Mouse (Mus musculus): ENCODE data around the gene Arid1a.
A peak's percentile ranks its signal among the peaks of the same experiment; 100 is the strongest.
"Not testable (repeated sequence)": the region's sequence is repeated elsewhere in the genome, so short reads cannot be mapped to it uniquely, and the experiment has no call there.

Gene Arid1a

DNA sequence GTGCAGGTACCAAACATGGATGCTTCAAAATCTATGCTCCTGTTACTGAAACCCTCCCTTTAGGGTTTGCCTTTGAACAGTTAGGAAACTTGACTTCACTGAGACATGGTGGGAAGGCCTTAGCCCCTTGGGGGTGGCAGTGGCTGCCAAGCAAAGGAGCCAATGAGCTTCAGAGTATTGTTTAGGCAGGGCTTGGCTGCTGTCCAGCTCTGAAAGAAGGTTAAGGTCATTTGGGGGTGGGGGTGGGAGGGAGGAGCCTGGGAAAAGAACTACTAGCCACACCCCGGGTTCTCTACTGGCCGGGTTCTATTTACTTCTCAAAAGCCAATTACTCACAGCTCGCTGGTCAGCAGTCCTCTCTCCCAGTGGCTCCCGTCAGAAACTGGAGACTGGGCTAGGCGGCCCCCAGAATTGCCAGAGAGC, 81.0 kb downstream of the Arid1a start:
- peak in 1 of 2 experiments; percentile 46 for DNase-seq (ENCODE audit: low spot score in 2 of 2)

GRCm38 (mm10) chr4:133674331-133674695, 82.3 kb downstream of the Arid1a start:
- DNase-seq (ENCODE audit: low spot score in 2 of 2): no peak

- no peak for DNase-seq (ENCODE audit: low spot score in 2 of 2)
Measured at GRCm38 (mm10) chr4:133673666-133674330, 82.8 kb downstream of the Arid1a start.

DNA sequence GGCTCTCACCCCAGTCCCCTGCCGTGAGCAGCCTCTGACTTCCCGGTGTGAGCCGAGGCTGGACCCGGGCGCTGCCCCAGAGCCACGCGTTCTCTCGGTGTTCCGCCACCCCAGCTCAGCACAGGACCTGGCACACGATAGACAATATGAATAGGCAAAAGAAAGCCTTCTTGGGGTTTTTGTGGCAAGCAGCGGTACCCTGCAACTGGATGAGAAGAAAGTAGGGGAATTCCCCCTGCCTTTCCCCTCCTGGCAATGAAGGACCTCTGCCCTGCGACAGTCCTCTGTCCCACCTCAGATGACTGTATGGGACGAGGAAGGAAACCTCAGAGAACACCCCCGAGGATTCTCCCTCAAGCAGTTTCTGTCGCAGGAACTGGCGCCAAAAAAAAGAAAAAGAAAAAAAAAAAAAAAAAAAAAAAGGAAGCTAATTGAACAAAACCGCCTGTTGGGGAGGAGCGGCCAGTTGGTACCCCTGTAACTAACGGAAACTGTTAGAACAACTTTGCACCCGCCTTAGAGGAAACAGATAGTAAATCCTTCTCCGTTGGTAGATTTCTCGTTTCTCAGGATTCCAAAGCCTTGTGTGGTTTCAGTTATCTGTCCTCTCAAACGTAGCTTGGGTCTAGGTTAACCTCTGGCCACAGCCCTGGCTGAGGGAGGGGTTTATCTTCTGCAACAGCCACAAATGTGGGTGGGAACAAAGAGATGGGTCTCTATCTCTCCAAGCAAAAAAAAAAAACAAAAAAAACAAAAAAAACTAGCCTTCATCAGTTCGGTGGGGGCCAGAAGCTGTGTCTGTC, 83.5 kb downstream of the Arid1a start:
- DNase-seq (ENCODE audit: low spot score in 2 of 2): no peak

DNA sequence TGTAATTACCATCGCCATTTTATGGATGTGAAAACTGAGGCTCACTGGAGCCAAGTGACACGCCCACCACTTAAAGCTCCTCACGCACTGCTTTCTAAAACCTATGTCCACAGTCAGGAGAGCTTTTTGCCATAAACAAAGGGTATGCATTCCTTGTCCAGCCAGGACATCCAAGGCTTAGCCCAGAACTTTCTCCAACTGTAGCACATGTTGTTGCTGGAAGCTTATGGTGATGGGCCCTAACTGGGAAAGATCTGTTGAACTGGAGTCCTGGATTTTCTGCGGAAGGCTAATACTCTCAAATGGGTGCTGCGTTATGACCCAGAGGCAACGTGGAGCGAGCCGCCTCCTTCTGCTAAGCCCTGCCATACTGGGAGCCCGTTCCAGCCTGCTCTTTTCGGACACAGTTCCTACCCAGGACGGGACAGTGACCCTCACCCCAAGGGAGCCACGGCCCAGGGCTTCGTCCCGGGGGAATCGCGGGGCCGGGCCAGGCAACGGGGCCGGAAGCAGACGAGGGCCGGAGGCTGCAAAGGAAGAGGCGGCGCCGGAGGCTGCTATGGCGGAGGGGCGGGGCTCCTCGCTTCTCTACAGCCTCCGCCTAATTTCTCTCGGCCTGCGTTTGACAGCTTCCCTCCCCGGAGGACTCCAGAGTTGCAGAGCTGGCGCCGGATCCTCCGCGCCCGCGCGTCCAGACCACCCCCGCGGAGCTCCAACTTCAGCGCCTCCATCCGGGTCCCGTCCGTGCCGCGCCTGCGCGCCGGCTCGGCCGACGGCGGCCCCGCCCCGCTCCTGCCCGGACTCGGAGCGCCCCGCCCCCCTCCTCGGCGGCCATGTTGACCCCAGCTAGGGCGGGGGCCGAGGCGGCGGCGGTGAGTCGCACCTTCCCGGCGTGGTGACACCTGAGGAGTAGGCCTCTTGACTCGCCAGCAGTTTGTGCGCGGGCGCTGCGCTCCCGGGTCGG, 84.4 kb downstream of the Arid1a start, which contains the start of gene Pigv:
Pigv (minus strand) TSS at position 767 of the 964 bp plus-strand sequence.
- DNase-seq (ENCODE audit: low spot score in 2 of 2): peak; percentile 94

DNA sequence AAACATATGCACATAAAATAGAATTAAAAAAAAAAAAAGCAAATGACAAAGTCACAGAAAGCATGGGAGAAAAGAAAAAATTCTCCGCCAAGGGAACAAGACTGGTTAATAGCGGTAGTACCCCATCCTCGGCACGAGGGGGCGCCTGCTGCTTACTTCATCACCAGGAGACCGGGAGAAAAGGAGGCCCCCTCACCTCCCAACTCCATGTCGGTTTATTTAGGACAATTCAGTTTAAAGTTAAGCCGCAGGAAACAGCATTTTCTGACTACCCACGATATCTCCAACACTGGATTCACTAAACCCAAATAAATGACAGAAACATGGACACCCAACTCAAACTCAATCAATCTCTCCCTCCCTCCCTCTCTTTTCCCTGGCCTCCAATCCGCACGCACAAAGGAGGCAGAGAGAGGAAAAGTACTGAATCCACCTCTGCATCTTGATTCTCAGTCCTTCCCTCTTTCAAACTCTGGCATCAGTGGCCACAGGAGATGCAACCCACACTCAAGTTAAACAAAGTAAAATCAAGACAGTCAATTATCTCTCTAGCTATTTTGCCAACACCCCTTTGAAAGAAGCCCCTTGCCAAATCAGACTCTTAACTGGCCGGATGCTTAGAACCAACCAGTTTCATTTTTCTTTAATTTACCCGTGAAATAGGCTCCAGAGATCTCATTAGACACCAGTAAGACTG, 85.2 kb downstream of the Arid1a start:
- DNase-seq (ENCODE audit: low spot score in 2 of 2): peak; percentile 79 to 86

DNA sequence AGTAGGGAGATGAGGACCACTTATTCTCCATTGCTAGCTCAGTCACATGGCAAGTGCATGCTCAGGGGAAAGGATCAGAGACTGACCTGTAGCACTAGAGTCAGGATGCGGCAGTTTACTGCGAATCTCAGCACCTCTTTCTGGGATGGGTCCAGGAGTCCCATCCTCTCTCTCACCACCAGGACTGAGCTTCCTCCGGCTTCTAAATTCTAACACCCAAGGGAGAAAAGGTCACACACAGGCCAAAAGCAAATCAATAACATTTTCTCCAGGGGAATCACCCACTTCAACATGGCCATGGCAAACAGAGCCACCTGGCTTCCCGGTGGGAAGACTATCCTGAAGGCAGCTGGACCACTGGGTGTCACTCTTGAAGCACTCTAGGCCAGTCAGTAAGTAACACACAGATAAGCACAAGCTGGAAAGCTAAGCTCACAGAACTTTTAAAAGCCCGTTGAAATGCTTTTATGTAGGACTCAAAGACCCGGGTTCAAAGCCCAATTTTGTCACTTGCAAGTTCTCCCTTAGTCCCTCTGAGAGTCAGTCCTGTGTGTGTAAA, 86.8 kb downstream of the Arid1a start:
- no peak for DNase-seq (ENCODE audit: low spot score in 2 of 2)

DNA sequence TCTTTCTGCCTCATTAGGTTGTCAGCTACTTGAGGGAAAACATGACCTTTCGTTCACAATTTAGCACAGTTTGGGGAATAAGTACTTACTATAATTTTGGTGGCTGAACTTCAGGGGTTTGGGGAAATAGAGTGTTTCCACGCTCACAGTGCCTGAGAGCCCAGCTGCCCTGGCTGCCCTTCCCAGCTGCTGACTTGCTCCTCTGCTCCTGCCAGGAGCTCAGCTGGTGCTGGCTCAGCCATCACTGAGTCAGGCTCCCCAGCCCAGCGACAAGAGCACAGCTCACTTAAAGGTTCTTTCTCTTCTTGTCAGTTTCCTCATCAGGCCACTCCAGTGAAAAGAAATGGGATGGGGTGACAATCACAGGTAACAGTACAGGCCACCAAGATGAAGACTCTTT, 88.0 kb downstream of the Arid1a start:
- DNase-seq (ENCODE audit: low spot score in 2 of 2): no peak

DNA sequence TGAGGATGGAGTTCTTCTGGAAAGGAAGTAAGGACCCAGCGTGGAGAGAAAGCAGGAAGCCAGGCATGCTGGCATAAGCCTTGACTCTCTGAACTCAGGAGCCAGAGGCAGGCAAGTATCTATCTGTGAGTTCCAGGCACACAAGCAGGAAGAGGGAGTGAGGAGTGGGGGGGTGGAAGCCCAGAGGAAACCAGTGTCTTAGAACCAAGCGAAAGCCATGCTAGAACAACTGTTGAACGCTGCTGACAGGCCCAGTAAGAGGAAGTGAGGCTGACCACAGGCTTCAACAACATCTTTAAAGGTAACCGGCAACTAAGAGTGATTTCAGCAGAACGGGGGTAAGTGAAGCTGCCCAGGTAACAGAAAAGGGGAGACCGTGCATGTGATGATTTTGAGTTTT, 90.4 kb downstream of the Arid1a start:
- no peak for DNase-seq (ENCODE audit: low spot score in 2 of 2)

GRCm38 (mm10) chr4:133665118-133665517, 91.5 kb downstream of the Arid1a start:
- no peak for DNase-seq (ENCODE audit: low spot score in 2 of 2)

GRCm38 (mm10) chr4:133662945-133663344, 93.6 kb downstream of the Arid1a start:
- DNase-seq (ENCODE audit: low spot score in 2 of 2): no peak

GRCm38 (mm10) chr4:133662421-133662820, 94.1 kb downstream of the Arid1a start:
- no peak for DNase-seq (ENCODE audit: low spot score in 2 of 2)

DNA sequence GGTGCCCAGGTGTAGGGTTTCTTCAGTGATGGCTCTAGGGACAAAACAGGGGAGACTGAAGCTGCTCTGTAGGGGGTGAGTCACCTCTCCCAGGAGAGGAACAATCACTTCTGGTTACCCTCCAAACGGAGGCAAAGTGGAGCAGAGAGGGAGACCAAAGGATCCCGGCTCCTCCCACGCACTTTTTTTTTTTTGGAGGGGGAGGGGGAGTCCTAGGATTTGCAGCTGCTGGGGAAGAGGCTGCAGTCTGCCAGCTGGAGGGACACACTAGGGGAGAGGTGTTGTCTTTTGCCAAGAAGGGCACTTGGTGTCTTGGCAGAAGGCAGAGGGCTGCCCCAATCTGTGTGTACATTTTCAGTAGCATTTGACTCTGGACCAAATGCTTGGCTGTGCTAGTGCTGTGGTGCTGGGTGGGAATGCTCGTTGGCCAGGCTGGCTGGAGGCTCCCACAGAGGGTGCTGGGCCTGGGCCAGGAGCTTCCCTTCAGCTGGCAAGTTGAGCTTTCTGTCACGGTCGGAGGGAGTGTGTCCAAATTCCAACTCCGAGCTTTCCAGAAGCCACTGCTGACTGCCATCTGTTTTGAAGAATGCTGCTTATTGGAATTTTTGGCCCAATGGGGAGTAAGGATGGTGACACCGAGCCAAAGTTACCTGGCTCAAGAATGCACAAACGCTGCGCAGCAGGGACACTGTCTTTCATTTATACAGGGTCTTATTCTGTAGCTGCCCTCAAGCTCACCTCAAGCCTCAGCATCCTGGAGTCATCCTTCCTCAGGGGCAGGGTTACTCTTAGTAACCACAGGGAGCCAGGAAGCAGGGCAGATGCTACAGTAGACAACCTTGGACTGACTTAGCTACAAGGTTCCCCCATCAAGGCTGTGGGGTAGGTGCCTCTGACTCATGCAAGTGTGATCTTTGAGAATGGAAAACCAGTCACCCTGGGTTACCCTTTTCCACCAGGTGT, 96.1 kb downstream of the Arid1a start:
- DNase-seq (ENCODE audit: low spot score in 2 of 2): peak; percentile 82 to 86

GRCm38 (mm10) chr4:133659497-133660192, 96.9 kb downstream of the Arid1a start:
- no peak for DNase-seq (ENCODE audit: low spot score in 2 of 2)

DNA sequence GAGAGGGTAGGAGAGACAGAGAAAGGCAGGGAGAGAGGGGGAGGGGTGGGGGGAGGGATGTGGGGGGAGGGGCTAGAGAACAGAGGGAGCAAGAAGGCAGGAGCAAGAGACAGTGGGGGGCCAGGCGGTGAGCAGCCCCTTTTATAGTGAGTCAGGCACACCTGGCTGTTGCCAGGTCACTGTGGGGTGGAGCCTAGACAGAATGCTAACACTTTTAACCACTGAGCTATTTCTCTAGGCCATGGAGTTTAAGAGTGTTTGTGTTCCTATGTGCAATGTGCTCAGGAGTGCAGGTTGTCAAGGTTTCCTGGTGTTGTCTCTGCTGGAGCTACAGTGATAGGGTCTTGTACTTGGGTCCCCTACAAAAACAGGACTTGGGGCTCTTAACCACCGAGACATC, 97.8 kb downstream of the Arid1a start:
- no peak for DNase-seq (ENCODE audit: low spot score in 2 of 2)

GRCm38 (mm10) chr4:133657829-133658458, 98.6 kb downstream of the Arid1a start:
- DNase-seq (ENCODE audit: low spot score in 2 of 2): no peak

DNA sequence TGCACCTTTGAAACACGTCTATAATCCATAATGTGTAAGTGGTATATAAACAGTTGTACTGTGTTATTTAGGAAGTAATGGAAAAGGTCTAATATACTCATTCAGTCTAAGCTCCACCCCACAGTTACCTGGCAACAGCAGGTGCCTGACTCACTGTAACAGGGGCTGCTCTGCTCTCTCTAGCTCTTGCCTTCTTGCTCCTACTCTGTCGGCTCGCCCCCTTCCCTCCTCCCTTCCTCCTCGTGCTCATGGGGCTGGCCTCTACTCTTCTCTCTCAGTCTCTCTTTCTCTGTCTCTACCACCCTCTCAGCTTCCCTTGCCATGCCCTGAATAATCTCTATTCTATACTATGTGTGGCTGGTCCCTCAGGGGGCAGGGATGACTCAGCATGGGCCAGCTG, 99.6 kb downstream of the Arid1a start:
- no peak for DNase-seq (ENCODE audit: low spot score in 2 of 2)

DNA sequence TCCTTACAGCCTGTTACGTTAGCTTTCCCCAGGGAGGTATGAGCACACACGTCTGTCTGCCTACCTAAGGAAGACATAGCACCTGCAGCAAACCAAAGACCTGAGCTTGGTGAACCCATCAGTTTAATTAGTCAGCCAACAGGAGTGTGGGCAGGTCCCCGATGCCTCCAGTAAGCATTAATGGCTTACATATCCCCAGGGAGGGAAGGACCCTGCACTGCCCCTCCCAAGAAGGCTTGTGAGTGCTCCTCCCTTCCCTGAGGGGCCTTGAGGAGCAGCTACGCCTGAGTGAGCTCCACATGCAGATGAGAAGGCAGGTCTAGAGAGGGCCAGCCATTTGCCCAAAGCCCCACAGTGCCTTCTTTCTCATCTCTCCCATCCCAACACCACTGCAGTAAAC, 100.3 kb downstream of the Arid1a start:
- DNase-seq (ENCODE audit: low spot score in 2 of 2): no peak

DNA sequence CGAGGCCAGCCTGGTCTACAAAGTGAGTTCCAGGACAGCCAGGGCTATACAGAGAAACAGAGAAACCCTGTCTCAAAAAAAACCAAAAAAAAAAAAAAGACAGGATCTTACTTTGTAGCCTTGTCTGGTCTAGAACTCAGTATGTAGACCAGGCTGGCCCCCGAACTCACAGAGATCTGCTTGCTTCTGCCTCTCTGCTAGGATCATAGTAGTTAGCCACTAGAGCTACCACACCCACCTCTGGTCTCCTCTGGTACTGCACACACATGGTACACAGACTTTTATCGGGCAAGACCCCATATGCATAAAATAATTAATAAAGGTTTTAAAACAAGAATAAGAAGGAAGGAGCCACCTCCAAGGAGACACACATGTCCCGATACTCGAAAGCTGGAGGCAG, 102.5 kb downstream of the Arid1a start:
- not testable (repeated sequence) for DNase-seq (ENCODE audit: low spot score in 2 of 2)

Data from frontal cortex, postnatal 36 days (tissue).